Mouse (Mus musculus) adrenal gland, postnatal 25 days (tissue): Measurements from ENCODE around the gene Pcif1. TPM values are rescaled to one million over a fixed set of nuclear protein-coding genes. Genes with fewer than 3 reads are reported as not detected.
A peak's percentile ranks its signal among the peaks of the same experiment; 100 is the strongest.

Experiments
- DNase-seq: peaks from one replicate; pipeline ENCODE4 v3.0.0; 2021; ENCODE audit warnings: mixed read lengths
- total RNA-seq: library from RNA; stranded (reverse); gene quantifications from 2 replicates; pipeline ENCODE4 v1.2.3, GENCODE M21; 2021

Gene Pcif1
- total RNA-seq, 1 experiment from 2014 or later = 60.9 TPM

DNA sequence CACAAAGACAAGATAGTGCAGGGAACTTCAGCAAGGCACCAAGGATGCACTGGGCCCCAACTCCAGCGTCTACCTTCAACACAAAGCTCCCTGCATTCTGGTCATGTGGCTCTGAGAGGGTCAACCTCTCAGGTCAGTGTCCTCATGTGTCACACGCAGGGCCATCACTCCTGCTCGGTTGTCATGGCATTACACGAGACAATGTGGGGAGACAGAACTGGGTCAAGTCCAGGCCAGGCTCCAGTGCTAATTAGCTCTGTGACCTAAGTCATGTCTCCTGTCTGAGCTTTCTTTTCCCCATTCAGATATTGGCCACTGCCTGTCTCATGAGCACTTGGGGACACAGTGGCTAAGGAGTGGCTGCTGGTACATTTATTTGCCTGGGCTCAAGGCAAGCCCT is 44.2 kb downstream of the Pcif1 start:
- no peak for DNase-seq

DNA sequence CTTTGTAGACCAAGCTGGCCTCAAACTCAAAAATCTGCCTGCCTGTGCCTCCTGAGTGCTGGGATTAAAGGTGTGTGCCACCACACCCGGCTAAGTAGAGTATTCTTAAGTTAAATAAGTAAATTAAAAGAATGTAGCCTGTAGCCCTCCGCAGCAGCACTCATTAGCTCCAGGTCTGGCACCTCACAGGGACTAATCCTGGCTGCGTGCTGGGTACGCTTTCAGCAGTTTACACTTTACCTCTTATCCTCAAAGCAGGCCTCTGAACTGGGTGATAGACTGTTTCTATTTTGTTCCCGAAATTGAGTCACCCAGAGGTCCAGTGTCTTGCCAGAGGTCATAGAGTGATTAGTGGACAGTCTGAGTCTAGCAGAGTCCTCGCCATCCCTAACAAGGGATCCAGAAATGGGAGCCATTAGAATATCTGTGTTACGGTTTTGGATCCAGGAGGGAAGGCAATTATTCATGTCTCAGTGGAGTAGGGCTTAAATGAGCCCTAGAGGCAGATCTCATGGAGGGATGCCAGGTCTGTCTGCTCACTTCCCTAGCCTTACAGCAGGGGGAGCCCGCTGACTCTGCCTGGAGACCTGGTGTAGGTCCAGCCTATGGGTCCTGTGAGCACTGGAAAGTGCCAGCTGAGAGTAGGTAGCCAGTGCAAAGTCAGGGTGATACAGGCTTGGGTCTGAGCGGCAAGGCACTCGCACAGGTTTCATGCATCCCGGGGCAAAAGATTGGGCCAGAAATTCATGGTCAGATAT is 45.2 kb downstream of the Pcif1 start:
- peak; percentile 88 for DNase-seq

DNA sequence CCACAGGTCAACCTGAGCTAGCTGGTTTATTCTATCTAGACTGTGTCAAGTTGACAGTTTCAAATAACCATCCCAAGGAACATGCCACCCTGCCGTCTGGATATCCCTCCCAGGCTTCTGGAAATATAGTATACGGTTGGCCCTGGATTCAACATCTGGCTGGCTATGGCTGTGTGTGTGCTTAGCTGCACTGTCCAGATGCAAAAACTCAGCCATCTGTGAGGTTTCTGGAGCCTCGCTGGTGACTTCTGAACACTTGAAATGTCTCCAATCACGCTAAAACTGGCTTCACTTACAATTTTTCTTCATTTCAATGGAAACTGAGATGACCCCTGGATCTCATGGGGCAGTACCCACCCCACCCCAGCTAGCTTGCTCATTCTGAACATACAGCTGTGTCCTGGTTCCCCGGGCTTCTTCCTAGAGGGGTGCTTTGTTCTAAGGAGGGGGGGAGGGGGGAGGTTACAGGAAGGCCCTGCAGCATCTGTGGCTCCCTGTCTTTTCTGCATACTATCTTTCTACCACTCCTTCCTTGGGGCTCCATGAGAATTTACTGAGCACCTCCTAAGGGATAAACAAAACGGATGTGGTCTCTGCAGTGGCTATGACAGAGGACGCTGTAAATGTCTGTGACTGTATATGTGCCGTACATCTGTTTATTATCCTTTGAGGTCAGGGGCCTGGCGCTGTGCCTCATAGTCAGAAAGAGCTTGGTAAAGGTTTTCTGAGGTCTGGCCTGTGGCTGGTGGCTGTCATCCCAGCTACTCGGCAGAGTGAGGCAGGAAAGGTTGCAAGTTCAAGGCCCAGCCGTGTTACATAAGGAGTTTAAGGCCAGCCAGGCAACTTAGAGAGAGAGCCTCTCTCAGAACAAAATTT is 51.8 kb downstream of the Pcif1 start:
- no peak for DNase-seq

DNA sequence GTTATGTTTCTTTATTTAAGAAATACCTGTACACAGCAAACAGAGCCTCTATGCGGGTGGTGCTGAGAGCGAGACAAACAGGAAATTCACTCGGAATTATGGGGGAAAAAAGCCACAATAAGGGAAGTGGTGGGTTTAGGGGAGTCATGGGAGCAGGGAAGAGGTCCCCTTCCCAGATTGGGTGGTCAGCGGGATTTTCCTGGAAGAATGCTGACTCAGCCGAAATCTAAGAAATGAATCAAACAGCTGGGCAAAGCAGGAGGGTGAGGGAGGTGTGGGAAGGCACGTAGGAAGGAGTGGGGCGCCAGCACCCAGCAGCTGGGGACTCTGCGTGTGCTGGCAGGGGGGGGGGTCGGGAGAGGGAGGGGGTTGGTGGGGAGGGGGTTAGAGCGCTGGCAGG is 54.4 kb downstream of the Pcif1 start:
- no peak for DNase-seq

DNA sequence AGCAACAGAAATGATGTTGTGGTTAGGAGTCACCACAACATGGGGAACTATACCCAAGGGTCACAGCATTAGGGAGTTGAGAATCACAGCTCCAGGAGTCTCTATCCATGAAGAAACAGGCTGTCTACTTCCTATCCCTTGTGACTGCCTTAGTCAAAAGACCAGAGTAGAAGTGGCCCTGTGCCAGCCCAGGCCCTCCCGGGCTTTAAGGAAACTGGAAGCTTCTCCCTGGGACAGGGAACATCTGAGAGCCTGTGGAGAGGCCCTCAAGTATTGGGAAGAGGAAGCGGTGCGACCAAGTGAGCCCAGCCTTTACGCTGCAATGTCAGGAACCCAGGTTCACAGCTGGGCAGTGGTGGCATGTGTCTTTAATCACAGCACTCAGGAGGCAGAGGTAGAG is 56.9 kb downstream of the Pcif1 start:
- no peak for DNase-seq

DNA sequence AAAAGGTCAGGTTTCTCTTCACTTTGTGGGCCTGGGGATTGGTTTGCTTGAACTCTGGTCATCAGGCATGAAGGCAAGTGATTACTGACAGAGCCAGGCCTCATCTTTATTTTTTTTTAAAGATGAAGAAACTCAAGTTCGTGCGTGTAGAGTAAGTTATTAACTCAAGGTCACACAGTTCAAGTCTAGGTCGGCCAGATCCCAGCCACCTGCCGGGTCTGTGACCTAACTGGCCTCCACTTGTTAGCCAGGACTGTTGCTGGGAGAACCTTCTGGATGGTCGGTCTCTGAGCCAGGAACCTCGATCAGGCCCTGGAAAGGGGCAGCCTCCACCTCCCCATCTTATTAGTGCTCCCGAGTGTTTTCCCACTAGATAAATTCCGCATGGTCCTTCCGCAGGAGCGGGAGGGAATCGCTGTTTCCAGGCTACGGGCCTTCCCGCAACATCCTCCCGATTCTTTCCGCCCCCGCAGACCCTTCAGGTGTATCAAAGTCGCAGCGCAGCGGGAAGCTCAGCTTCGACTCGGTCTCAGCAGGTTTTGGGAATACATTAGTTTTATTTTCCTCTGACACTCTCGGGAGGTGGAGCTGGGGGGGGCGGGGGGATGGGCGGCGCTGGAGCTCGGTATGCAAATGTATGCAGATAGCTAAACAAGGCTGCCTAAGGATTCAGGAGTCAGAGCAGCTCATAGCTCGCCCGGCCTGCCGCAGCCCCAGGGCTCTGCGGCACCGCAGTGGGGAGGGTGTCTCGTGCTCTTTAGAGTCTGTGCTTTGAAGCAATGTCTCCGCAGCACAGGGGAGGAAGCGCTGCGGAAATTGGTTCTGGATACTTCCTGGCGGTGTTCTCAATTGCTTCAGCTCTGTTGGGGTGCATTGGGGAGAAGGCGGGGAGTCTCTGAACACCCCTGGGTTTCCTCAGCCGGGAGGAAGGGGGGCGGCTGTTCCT is 59.3 kb downstream of the Pcif1 start:
- peak; percentile 35 for DNase-seq

DNA sequence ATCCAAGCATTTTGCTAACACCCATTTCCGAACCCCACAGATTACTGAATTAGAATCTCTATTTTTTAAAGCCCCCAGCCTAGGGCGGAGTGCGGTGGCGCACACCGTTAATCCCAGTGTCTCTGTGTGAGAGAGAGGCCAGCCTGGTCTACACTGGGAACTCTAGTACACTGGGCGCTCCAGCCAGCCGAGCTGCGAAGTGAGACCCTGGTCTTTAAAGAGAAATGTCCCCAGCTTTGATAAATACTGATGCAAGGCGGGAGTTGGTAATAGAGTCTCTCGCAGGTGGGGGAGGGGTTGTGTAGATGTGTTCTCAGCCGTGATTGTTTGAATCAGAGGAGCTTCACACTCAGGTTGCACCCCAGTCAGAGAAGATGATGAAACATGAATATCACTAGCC is 60.0 kb downstream of the Pcif1 start:
- DNase-seq = no peak

DNA sequence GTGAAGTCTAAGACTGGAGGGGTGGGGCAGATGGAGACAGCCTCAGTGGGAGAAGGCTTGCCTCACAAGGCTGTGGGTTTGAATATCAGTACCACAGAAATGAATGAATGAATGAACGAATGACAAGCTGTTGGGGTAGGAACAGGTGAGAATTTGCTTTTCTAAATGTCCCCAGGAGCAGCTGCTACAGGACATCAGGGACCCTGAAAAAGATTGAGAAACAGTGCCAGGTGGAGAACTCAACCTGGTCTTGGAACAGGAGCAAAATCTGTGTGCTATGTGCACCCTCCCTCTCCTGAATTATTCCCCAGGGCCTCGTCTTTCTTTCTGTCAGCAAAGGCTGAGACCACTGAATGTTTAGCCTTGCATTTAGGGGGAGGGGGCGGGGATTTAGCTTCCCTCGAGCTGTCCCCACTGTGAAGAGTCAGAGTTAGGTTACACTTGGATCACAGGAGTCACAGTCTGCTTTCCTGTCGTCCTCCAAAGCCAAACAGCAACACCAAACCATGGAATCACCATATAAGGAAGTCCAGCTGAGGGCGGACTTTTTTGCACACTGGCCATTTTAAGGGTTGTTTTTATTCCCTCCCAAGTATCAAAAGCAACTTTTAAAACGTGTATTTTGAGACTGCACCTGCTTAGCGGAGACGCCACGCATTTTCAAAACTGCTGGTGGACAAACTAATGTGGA is 61.2 kb downstream of the Pcif1 start, which contains the start of gene Mmp9:
Gene Mmp9, plus strand, starts transcription at position 641 of the 691 bp plus-strand sequence.
- no peak for DNase-seq

DNA sequence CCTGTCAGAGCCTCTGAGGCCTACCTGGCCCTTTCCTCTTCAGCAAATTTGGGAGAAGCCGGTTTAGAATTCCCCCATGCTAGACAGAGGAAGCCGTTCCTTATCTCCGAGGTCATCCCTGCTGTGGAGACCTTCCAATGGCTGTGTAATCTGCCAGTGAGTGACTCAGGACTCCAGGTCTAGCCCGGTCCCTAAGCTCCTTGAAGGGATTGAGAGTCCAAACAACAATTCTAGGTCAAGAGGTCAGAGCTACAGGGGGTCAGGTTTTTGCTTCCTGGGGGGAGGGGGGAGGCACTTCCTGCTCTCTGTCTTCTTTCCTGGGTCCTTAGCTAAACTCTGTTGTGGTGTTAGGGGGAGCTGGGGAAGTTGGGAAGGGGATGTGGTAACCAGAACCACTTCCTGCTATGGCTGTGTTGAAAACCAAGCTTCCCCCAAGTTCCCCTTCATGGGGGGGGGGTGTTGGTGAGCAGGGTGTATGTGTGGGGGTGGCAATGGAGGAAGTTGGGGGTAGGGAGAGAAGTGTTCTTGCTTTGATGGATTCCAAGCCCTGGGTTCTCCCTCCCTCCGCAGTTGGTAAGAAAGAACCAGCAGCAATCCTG is 63.7 kb downstream of the Pcif1 start:
- DNase-seq = no peak

Other genes with a start within 250 kb of the Pcif1 start
- gene Wfdc16, start 240.5 kb upstream of the Pcif1 start, total RNA-seq = not detected in 2 replicates
- not detected in 2 replicates for gene Wfdc10, start 223.3 kb upstream of the Pcif1 start, total RNA-seq
- gene Wfdc9, start 222.7 kb upstream of the Pcif1 start, total RNA-seq = not detected in 2 replicates
- not detected in 2 replicates for gene Wfdc11, start 205.2 kb upstream of the Pcif1 start, total RNA-seq
- gene Wfdc13, start 194.2 kb upstream of the Pcif1 start, total RNA-seq = not detected in 2 replicates
- not detected in 2 replicates for gene Spint4, start 180.8 kb upstream of the Pcif1 start, total RNA-seq
- not detected in 2 replicates for gene Spint5, start 164.0 kb upstream of the Pcif1 start, total RNA-seq
- gene Wfdc3, start 133.4 kb upstream of the Pcif1 start, total RNA-seq = 0.39 and 0.57 TPM in 2 replicates
- gene Dnttip1, start 133.3 kb upstream of the Pcif1 start, total RNA-seq = 43.5 and 45.3 TPM in 2 replicates
- gene Ube2c, start 109.4 kb upstream of the Pcif1 start, total RNA-seq = 9.9 and 14.1 TPM in 2 replicates
- not detected in 2 replicates for gene Tnnc2, start 99.3 kb upstream of the Pcif1 start, total RNA-seq
- 36.6 and 50.0 TPM in 2 replicates for gene Snx21, start 93.5 kb upstream of the Pcif1 start, total RNA-seq
- 28.9 and 36.0 TPM in 2 replicates for gene Acot8, start 74.4 kb upstream of the Pcif1 start, total RNA-seq
- 4.3 and 5.5 TPM in 2 replicates for gene Zswim3, start 74.2 kb upstream of the Pcif1 start, total RNA-seq
- 11.9 and 14.2 TPM in 2 replicates for gene Zswim1, start 56.6 kb upstream of the Pcif1 start, total RNA-seq
- not detected in 2 replicates for gene Spata25, start 50.8 kb upstream of the Pcif1 start, total RNA-seq
- 108 and 121 TPM in 2 replicates for gene Ctsa, start 46.4 kb upstream of the Pcif1 start, total RNA-seq
- gene Neurl2, start 45.8 kb upstream of the Pcif1 start, total RNA-seq = 1.3 and 2.2 TPM in 2 replicates
- gene Pltp, start 21.6 kb upstream of the Pcif1 start, total RNA-seq = 12.7 and 16.2 TPM in 2 replicates
- gene Zfp335, start 32.5 kb downstream of the Pcif1 start, total RNA-seq = 21.2 and 23.9 TPM in 2 replicates
- 0.33 and 0.43 TPM in 2 replicates for gene Mmp9, start 61.5 kb downstream of the Pcif1 start, total RNA-seq
- 7.2 and 10.6 TPM in 2 replicates for gene Slc12a5, start 81.5 kb downstream of the Pcif1 start, total RNA-seq
- 34.1 and 46.2 TPM in 2 replicates for gene Ncoa5, start 155.6 kb downstream of the Pcif1 start, total RNA-seq
- 2.1 and 3.9 TPM in 2 replicates for gene Cd40, start 176.3 kb downstream of the Pcif1 start, total RNA-seq
- not detected in 2 replicates for gene 1700025C18Rik, start 211.4 kb downstream of the Pcif1 start, total RNA-seq